Mouse (Mus musculus): ENCODE results near the gene Pcdh7. TPM values are rescaled to one million over a fixed set of nuclear protein-coding genes. Genes with fewer than 3 reads are reported as not detected.

Pcdh7 gene
- polyA plus RNA-seq, 1 experiment from 2014 or later = 1.0 TPM

DNA sequence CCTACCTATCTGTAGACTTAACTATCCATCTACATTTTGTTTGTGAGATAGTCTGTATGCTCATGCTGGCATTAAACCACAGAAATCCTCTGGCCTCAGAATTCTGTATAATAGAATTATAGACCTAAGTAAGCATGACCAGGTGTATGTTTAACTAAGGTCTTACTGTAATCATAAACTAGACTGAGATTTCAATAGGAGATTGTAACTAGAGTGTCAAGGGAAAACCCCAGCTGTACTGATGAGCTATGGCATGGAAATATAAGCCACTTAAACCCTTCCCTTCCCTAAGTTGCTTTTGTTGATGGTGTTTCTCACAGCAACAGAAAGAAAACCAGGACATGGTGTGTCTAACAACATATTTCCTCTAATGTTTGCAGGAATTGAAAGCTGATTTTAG is 78.6 kb downstream of the Pcdh7 start:
- no peak for DNase-seq (ENCODE audit: low spot score)

GRCm38 (mm10) chr5:57797951-57798670 is 80.3 kb downstream of the Pcdh7 start:
- DNase-seq (ENCODE audit: low spot score) = no peak

- DNase-seq (ENCODE audit: low spot score) = no peak
Observed at GRCm38 (mm10) chr5:57803108-57803507, 85.3 kb downstream of the Pcdh7 start.

DNA sequence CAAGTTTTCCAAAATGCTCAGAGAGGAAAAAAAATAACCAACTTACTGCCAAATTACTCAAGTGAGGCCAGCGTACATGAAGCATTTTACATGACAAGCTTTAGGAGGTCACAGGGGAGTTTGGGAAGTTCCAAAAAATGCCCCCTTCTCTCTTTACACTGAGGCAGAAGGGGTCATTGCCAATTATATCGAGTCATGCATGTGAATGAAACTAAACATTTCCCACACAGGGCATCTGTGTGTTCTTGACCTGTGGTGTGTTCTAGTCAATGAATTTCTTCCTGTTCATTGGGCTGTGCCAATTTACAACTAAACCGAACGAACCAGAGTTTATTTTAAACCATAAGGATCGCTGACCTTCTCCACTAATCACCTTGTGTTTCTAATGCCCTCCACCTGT is 86.1 kb downstream of the Pcdh7 start:
- no peak for DNase-seq (ENCODE audit: low spot score)

GRCm38 (mm10) chr5:57807350-57807749 is 89.6 kb downstream of the Pcdh7 start:
- DNase-seq (ENCODE audit: low spot score) = no peak

DNA sequence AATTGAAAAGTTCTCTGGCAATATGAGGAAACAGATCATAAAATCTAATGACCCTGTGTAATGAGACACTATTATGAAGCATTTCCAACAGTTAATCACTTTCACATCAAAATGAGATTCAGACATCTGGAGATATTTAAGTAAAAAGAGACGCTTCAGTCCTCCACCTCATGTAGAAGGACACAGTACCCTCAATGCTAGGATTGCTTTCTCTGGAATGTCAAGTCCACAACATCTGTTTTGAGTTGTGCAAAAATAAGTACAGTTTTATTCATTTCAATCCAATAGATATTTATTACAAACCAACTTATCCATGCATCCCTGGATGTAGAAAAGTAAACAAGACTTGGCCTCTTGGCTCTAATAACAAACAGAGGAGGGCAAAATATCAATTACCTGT is 92.9 kb downstream of the Pcdh7 start:
- no peak for DNase-seq (ENCODE audit: low spot score)

- no peak for DNase-seq (ENCODE audit: low spot score)
Observed at GRCm38 (mm10) chr5:57815964-57816589, 98.3 kb downstream of the Pcdh7 start.

DNA sequence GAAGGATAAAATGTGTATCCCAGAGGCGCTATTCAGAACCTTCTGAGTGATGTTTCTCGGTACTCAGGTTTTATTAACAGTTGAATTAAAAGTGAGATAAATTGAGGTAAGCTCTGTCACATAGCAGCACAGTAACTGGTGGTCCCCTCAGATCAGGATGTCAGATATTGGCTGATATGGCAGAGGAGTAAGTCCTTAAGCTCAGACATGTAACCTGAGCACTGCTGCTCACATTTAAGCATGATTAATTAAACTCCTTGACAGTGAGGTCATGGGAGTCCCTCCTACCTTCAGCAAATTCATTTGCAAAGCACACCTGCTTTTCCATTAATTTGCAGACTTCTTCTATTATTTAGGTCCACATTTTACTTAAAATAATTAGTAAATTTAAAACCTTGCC is 102.0 kb downstream of the Pcdh7 start:
- DNase-seq (ENCODE audit: low spot score) = no peak

DNA sequence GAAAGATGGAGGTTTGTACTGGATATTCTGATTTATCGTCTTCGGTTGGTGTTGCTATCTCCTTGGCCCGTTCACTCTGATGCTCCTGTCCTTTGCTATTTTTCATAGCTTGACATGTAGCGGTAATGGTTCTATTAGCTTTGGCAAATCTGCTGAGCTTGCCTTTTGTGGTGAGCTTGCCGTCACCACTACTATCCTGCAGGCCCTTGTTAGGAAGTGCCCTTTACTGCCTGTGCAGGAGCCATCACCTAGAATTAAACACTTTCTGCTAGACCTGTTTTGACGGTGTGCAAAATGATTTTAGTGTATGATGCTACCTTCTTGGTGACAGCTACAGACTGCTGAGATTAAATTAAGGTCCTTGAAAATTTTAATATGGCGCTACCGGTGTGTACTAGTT is 103.3 kb downstream of the Pcdh7 start:
- DNase-seq (ENCODE audit: low spot score) = no peak

DNA sequence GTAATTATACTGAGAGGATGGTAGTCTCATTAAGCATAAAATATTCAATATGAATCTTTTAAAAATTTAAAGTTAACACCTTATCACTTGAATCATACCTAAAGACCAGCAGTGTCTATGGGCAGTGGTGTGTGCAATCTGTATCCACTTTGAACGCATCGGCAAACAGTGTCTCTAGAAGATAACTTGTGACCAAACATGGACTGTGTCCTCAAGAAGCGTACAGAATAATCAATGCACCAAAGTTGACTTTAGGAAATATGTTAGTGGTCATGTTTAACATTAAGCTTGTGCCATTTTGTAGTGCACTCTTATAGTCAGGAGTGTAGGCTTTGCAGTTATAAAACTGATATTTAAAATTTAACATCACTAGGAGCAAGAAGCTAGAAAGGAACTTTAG is 110.7 kb downstream of the Pcdh7 start:
- no peak for DNase-seq (ENCODE audit: low spot score)

GRCm38 (mm10) chr5:57837150-57837549 is 119.4 kb downstream of the Pcdh7 start:
- no peak for DNase-seq (ENCODE audit: low spot score)

DNA sequence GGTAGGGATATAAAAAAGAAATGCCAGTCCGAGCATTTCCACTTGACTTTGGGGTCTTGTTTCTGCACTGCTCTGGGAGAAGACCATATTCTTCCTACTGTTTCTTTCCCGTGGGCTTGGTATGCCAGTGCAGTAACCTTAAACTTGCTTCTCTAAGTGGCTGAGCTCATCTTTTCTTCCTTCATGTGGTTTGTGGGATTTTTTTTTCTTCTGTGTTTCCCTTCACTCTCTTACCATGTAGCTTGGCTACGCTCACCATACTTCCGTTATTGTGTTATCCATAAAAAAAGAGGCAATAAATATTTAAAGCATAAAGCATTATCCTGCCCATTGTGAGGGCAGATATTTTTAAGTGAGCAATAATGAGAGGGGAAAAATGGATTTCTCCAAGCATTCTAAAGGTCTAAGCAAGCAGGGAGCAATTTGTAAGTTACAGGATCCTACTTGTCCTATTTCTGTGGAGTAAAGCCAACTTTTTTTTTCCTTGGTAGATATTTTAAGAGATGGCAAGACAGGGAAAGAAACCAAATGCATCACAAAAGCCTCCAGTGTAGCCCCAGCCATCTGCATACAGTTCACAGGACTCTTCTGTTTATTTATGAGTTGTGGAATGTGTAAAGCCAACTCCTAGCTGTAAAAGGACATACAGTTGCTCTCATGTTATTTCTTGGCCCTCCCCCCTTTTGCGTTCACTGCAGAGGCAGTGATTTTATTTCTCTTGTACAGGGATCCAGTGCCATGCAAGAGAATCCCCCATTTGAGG is 123.8 kb downstream of the Pcdh7 start:
- DNase-seq (ENCODE audit: low spot score) = no peak

DNA sequence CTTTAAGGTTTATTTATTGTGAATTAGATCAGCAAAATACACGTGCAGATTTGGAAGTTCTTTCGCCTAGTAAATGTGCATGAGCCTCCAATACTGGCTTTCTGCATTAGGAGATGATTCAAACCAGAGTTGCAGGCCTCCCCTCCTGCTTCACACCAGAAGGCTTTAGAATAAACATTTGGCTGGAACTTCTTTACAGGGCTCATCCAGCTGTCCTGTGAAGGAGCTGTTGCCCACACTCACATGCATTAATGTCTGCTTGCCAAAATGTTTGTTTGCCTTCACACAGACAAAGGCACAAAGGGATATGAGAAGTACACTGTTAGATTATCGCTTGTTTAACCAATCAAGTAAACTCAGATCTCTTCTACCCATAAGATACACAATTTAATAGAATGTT is 129.7 kb downstream of the Pcdh7 start:
- DNase-seq (ENCODE audit: low spot score) = no peak

- DNase-seq (ENCODE audit: low spot score) = no peak
Observed at GRCm38 (mm10) chr5:57850111-57850510, 132.3 kb downstream of the Pcdh7 start.

DNA sequence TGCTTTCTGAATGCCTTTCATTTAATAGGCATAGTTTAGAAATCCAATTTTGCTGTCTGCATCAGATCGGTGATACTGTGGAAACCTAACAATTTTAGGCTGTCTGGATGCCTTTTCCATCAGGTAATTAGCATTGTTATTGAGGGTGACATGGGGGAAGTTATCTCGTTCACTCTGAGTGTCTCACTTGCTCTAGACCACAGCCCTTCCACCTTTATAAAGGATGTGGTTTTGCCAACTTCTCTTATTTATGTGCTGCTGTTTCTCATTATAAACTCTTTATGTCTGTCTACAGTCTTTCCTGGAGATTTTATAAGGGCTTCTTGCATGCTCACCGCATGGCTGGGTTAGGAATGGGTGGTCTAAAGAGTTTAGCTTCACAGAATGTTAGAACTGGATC is 139.5 kb downstream of the Pcdh7 start:
- DNase-seq (ENCODE audit: low spot score) = no peak

- DNase-seq (ENCODE audit: low spot score) = no peak
Observed at GRCm38 (mm10) chr5:57864254-57864653, 146.5 kb downstream of the Pcdh7 start.

- DNase-seq (ENCODE audit: low spot score) = no peak
Observed at GRCm38 (mm10) chr5:57865256-57865655, 147.5 kb downstream of the Pcdh7 start.

DNA sequence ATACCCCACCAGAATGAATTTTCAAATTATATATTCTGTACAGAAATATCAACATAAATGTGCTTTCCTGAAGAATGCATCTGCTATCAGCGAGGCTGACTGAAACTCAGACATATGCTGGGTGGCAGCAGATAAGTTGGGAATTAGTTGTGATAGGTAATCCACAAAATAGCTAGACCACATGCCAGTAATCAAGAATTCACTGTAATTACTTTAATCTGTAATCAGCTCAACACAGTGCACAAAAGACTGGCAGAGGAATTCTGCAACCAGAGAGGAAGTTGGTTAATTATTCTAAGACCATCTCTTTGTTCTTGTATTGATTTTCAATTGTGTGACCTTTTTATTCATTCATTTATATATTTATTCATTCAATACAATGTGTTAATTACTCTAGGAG is 148.3 kb downstream of the Pcdh7 start:
- DNase-seq (ENCODE audit: low spot score) = no peak

DNA sequence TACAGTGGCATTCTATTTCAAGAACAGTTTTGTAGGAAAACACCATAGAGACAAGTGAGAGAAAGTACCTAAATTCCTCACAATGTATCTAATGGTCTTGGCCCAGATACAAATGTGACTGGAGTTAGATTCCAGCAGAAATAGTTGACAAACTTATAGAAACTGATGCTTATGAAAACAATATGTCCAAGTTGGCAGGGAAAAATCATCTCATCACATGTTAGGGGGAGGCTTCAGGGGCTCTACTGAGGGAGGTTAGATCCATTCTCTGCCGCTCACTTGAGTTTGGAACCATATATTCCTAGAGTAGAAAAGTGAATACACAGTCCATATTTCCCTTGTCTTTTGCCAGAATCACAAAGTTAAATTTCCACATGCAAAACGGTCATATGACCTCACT is 150.1 kb downstream of the Pcdh7 start:
- no peak for DNase-seq (ENCODE audit: low spot score)

GRCm38 (mm10) chr5:57868702-57869101 is 150.9 kb downstream of the Pcdh7 start:
- peak; percentile 15 for DNase-seq (ENCODE audit: low spot score)

DNA sequence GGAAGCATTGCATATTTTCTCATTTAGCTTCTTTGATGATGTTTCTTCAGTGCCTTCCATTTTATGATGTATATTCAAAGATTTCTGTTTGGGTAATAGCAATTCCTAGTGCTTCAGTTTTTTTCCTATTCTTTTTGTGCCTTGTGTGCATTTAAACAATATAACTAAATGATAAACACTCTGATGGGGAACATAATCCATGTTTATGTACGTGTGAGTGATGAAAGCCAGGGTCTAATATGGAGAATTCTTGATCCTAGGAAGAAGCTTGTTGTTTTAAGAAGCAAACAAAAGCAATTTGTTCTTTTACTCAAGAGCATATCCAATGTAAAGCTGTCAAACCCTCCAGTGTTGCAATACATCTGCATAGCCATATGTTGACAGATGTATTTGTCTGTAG is 153.0 kb downstream of the Pcdh7 start:
- DNase-seq (ENCODE audit: low spot score) = no peak

DNA sequence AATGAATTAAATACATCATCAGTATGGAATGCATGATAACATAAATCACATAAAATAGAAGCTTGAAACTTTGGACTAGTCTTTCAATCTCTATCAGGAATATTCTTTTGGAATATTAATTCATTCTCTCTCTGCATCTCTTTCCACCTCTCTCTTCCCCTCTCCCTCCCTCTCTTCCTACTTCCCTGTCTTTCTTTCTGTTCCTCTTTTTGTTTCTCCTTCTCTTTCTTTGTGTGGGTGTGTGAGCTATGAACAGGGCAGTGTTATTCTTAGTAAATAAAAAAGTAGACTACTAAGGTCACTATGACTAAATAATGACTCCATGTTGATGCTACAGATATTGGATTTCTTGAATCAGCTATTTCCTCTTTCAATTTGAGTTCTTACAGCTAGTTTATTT is 167.2 kb downstream of the Pcdh7 start:
- no peak for DNase-seq (ENCODE audit: low spot score)

Measured in thymus, postnatal 0 days (tissue).